ENCODE assay signal across 13 mouse cellular contexts in genomic region chrX:13520566-13520965, GRCm38 (mm10).
"Had no signal": no experiment of that assay in that cellular context is flagged by ENCODE, and none has a peak within 500 bp of the region (broad histone marks: within the 10 kb centered on the region; RNA-seq: fewer than 3 reads in every experiment).

No protein-coding gene starts in this region.

- H3K36me3 ChIP-seq: limb, embryonic 13.5 days; midbrain, embryonic 12.5 days had no signal

- ATAC-seq: midbrain, embryonic 16.5 days had no signal

- H3K4me2 ChIP-seq: limb, embryonic 13.5 days; midbrain, embryonic 12.5 days; neural tube, embryonic 13.5 days had no signal

- H3K4me1 ChIP-seq: limb, embryonic 13.5 days; midbrain, embryonic 12.5 days; neural tube, embryonic 13.5 days had no signal

- H3K9me3 ChIP-seq: limb, embryonic 13.5 days; midbrain, embryonic 12.5 days; neural tube, embryonic 13.5 days had no signal

- DNase-seq: kidney, postnatal 36 days; left cerebral cortex, postnatal 4 days; lung, adult 18-20 months; right cerebral cortex, adult 18-20 months; right cerebral cortex, postnatal 25 days; thymus, adult 18-20 months; thymus, postnatal 25 days had no signal

- H3K9ac ChIP-seq: limb, embryonic 13.5 days; liver, embryonic 14.5 days; midbrain, embryonic 12.5 days; neural tube, embryonic 13.5 days had no signal

- H3K27ac ChIP-seq: kidney, postnatal 0 days; limb, embryonic 13.5 days; liver, embryonic 14.5 days; midbrain, embryonic 12.5 days; neural tube, embryonic 13.5 days had no signal

- H3K4me3 ChIP-seq: limb, embryonic 13.5 days; midbrain, embryonic 12.5 days; neural tube, embryonic 13.5 days had no signal
